Mouse (Mus musculus) erythroblast, embryonic 14.5 days (primary cell): Measurements from ENCODE around the gene Sptb. TPM values are rescaled to one million over a fixed set of nuclear protein-coding genes. Genes with fewer than 3 reads are reported as not detected.

ENCODE experiments used
- H3K27me3 ChIP-seq: 2 replicates; pipeline ENCODE4 v1.6.1; 2012; ENCODE audit warnings: inconsistent platforms; ENCODE audit not compliant: control insufficient read depth
- H3K36me3 ChIP-seq: 2 replicates; pipeline ENCODE4 v1.6.1; 2012; ENCODE audit warnings: mild to moderate bottlenecking, inconsistent platforms; ENCODE audit not compliant: control insufficient read depth
- H3K4me1 ChIP-seq: 2 replicates; pipeline ENCODE4 v1.6.1; 2012; ENCODE audit warnings: inconsistent platforms; ENCODE audit not compliant: control insufficient read depth
- H3K4me3 ChIP-seq: replicated peaks from 2 replicates; pipeline ENCODE3; 2012; ENCODE audit warnings: moderate library complexity, mild to moderate bottlenecking, inconsistent platforms
- H3K9me3 ChIP-seq: 2 replicates; pipeline ENCODE4 v1.6.1; 2012; ENCODE audit warnings: low read length, inconsistent platforms, mixed read lengths; ENCODE audit not compliant: control insufficient read depth
- GATA1 ChIP-seq: IDR thresholded peaks from 2 replicates; pipeline ENCODE4 v1.6.1; 2012; ENCODE audit warnings: low read length, inconsistent platforms, mixed read lengths
- TAL1 ChIP-seq: IDR thresholded peaks from 3 replicates; pipeline ENCODE4 v1.6.1; 2012; ENCODE audit warnings: low read length, inconsistent platforms, mixed read lengths
- polyA plus RNA-seq: library from polyadenylated mRNA; stranded (reverse); fragments of >175 nt; gene quantifications from 2 replicates; pipeline ENCODE4 v1.2.3, GENCODE M21; 2012

Sptb gene
- polyA plus RNA-seq, 1 experiment, result 204 TPM

GRCm38 (mm10) chr12:76649708-76650687, 60.3 kb downstream of the Sptb start:
- Histone ChIP-seq H3K36me3 (peaks cover 81% of the 10 kb centered on the region), H3K4me1 (peaks cover 75% of the 10 kb centered on the region), H3K27me3 (no peaks in the 10 kb centered on the region; the same call in 1 of the 2 replicates), H3K4me3 (peak overlapping the region; percentile 23), H3K9me3 (peaks cover 4% of the 10 kb centered on the region)
- TF ChIP-seq TAL1, result no peak
- no peak for TF ChIP-seq GATA1

GRCm38 (mm10) chr12:76645222-76646110, 64.9 kb downstream of the Sptb start:
- Histone ChIP-seq H3K4me3 (no peak overlapping the region), H3K4me1 (peaks cover 82% of the 10 kb centered on the region), H3K27me3 (no peaks in the 10 kb centered on the region; the same call in 1 of the 2 replicates), H3K9me3 (no peaks in the 10 kb centered on the region), H3K36me3 (peaks cover 100% of the 10 kb centered on the region)
- TF ChIP-seq TAL1, result no peak
- no peak for TF ChIP-seq GATA1

GRCm38 (mm10) chr12:76643679-76644078, 66.7 kb downstream of the Sptb start:
- Histone ChIP-seq H3K4me3 (no peak overlapping the region), H3K9me3 (no peaks in the 10 kb centered on the region), H3K4me1 (peaks cover 69% of the 10 kb centered on the region), H3K27me3 (no peaks in the 10 kb centered on the region; the same call in 1 of the 2 replicates), H3K36me3 (peaks cover 100% of the 10 kb centered on the region)
- TF ChIP-seq GATA1 (no peak), TAL1 (no peak)

- H3K4me1 ChIP-seq, result peaks cover 66% of the 10 kb centered on the region
These were observed 67.7 kb downstream of the Sptb start for GRCm38 (mm10) chr12:76642616-76643015.

GRCm38 (mm10) chr12:76640620-76641019, 69.7 kb downstream of the Sptb start:
- Histone ChIP-seq H3K9me3 (no peaks in the 10 kb centered on the region), H3K27me3 (no peaks in the 10 kb centered on the region), H3K36me3 (peaks cover 98% of the 10 kb centered on the region), H3K4me1 (peaks cover 50% of the 10 kb centered on the region), H3K4me3 (no peak overlapping the region)
- no peak for TF ChIP-seq TAL1

More at GRCm38 (mm10) chr12:76642616-76643015, 67.7 kb downstream of the Sptb start:
- no peaks in the 10 kb centered on the region for H3K9me3 ChIP-seq
- H3K27me3 ChIP-seq, result no peaks in the 10 kb centered on the region
- H3K4me3 ChIP-seq, result no peak overlapping the region
- H3K36me3 ChIP-seq, result peaks cover 100% of the 10 kb centered on the region
- no peak for TF ChIP-seq TAL1
- no peak for TF ChIP-seq GATA1

- Histone ChIP-seq H3K27me3 (peaks cover 3% of the 10 kb centered on the region; the same call in 1 of the 2 replicates), H3K4me3 (no peak overlapping the region), H3K36me3 (peaks cover 98% of the 10 kb centered on the region), H3K4me1 (peaks cover 33% of the 10 kb centered on the region), H3K9me3 (no peaks in the 10 kb centered on the region)
- TF ChIP-seq GATA1 (no peak), TAL1 (no peak)
These were observed 75.3 kb downstream of the Sptb start for GRCm38 (mm10) chr12:76634899-76635693.

- H3K4me1 ChIP-seq, result peaks cover 2% of the 10 kb centered on the region
- peaks cover 100% of the 10 kb centered on the region for H3K36me3 ChIP-seq
- no peak overlapping the region for H3K4me3 ChIP-seq
- H3K9me3 ChIP-seq, result no peaks in the 10 kb centered on the region
- TF ChIP-seq GATA1 (no peak), TAL1 (no peak)
- no peaks in the 10 kb centered on the region; the same call in 1 of the 2 replicates for H3K27me3 ChIP-seq
These were observed 87.0 kb downstream of the Sptb start for GRCm38 (mm10) chr12:76623374-76623773.

GRCm38 (mm10) chr12:76619847-76620246, 90.5 kb downstream of the Sptb start:
- H3K36me3 ChIP-seq, result peaks cover 100% of the 10 kb centered on the region
- TF ChIP-seq GATA1 (no peak), TAL1 (no peak)

More at GRCm38 (mm10) chr12:76619847-76620246, 90.5 kb downstream of the Sptb start:
- H3K27me3 ChIP-seq, result no peaks in the 10 kb centered on the region; the same call in 1 of the 2 replicates
- peaks cover 2% of the 10 kb centered on the region for H3K4me1 ChIP-seq
- no peaks in the 10 kb centered on the region for H3K9me3 ChIP-seq
- H3K4me3 ChIP-seq, result no peak overlapping the region
